Mouse (Mus musculus) liver, embryonic 15.5 days (tissue): ENCODE measurements at regions not wholly inside any gene's neighbourhood (a gene's known extent, or its start where the extent isn't known, plus 50 kb on each side); places are given as distances from the start of the nearest gene placed in this dataset.

Source experiments
- ATAC-seq: fragments of 200-750 bp; cut with Nextera tagmentation; 2 replicates; pipeline ENCODE4 v1.8.0; 2017; ENCODE audit warnings: moderate number of reproducible peaks, mild to moderate bottlenecking, moderate library complexity; ENCODE audit not compliant: insufficient read depth
- H3K27ac ChIP-seq: fragments of 300-500 bp; sonication (generic); replicated peaks from 2 replicates; pipeline ENCODE4 v1.5.1; 2015; ENCODE audit warnings: mild to moderate bottlenecking, inconsistent platforms
- H3K27me3 ChIP-seq: fragments of 300-500 bp; sonication (generic); 2 replicates; pipeline ENCODE4 v1.6.1; 2015; ENCODE audit warnings: mild to moderate bottlenecking, inconsistent platforms
- H3K36me3 ChIP-seq: fragments of 300-500 bp; sonication (generic); replicated peaks from 2 replicates; pipeline ENCODE4 v1.6.1; 2015; ENCODE audit warnings: moderate library complexity, mild to moderate bottlenecking, inconsistent platforms
- H3K4me1 ChIP-seq: fragments of 300-500 bp; sonication (generic); replicated peaks from 2 replicates; pipeline ENCODE4 v1.6.1; 2015; ENCODE audit warnings: inconsistent platforms
- H3K4me2 ChIP-seq: fragments of 300-500 bp; sonication (generic); 2 replicates; pipeline ENCODE4 v1.6.1; 2015; ENCODE audit warnings: moderate library complexity, mild to moderate bottlenecking, inconsistent platforms
- H3K4me3 ChIP-seq: fragments of 300-500 bp; sonication (generic); replicated peaks from 2 replicates; pipeline ENCODE4 v1.5.1; 2015; ENCODE audit warnings: mild to moderate bottlenecking, inconsistent platforms
- H3K9ac ChIP-seq: fragments of 300-500 bp; sonication (generic); 2 replicates; pipeline ENCODE4 v1.6.1; 2015; ENCODE audit warnings: moderate library complexity, mild to moderate bottlenecking, inconsistent platforms
- H3K9me3 ChIP-seq: fragments of 300-500 bp; sonication (generic); replicated peaks from 2 replicates; pipeline ENCODE4 v1.6.1; 2016; ENCODE audit warnings: inconsistent platforms
- WGBS: fragments of 180-500 bp; shearing (Covaris S2); methylation state at CpG from one replicate; pipeline ENCODE4 v1.1.7; 2015; ENCODE audit warnings: mixed read lengths; ENCODE audit not compliant: insufficient replicate concordance; 5-methylcytosine and 5-hydroxymethylcytosine counted together

- no peak overlapping the region for H3K27ac ChIP-seq
- no peaks in the 10 kb centered on the region for H3K27me3 ChIP-seq
- H3K36me3 ChIP-seq: no peaks in the 10 kb centered on the region
- ATAC-seq: no peak
- H3K9me3 ChIP-seq: no peaks in the 10 kb centered on the region
- H3K4me3 ChIP-seq: no peak overlapping the region
- 11% methylated on average over 4 of the region's 4 CpGs for WGBS
- H3K4me2 ChIP-seq: no peak overlapping the region
- H3K4me1 ChIP-seq: no peaks in the 10 kb centered on the region
- no peak overlapping the region for H3K9ac ChIP-seq
Measured at GRCm38 (mm10) chr6:41091177-41091829, 56.0 kb upstream of the 2210010C04Rik start.
